Mouse (Mus musculus) left cerebral cortex, adult 2 months (tissue): ENCODE measurements around the gene Ntrk3. TPM values are rescaled to one million over a fixed set of nuclear protein-coding genes. Genes with fewer than 3 reads are reported as not detected.

Experiments used
- DNase-seq, 2 experiments: peaks; one replicate each; pipeline ENCODE4 v3.0.0; 2021 to 2022; ENCODE audit warnings: low spot score in 2 of 2, mixed read lengths in 1 of 2; ENCODE audit errors: extremely low spot score in 1 of 2
- H3K27ac ChIP-seq: fragments of 200-600 bp; 2 replicates; pipeline ENCODE4 v1.8.1; 2022
- H3K4me3 ChIP-seq: fragments of 200-600 bp; 2 replicates; pipeline ENCODE4 v1.8.1; 2022
- CTCF ChIP-seq: fragments of 200-600 bp; IDR thresholded peaks from 2 replicates; pipeline ENCODE4 v1.8.1; 2022; ENCODE audit warnings: antibody characterized with exemption, mild to moderate bottlenecking, moderate library complexity
- intact Hi-C: fragments of 180-260 bp; cut with DNase I; formaldehyde crosslinking; loops from one replicate; pipeline ENCODE4 v1.15.1; 2025
- total RNA-seq, 2 experiments: library from RNA; stranded (reverse); gene quantifications; 2 replicates each; pipeline ENCODE4 v1.2.3; 2021

The Ntrk3 gene
- total RNA-seq, 2 experiments from 2014 or later: 173 to 179 TPM

GRCm38 (mm10) chr7:78754458-78755000, 16.7 kb upstream of the Ntrk3 start:
- no peak for DNase-seq
- Histone ChIP-seq H3K4me3 (no peak overlapping the region), H3K27ac (no peak overlapping the region)
- intact Hi-C loops: no loop called here
- TF ChIP-seq CTCF: no peak

- intact Hi-C loops: no loop called here
- no peak for DNase-seq
- Histone ChIP-seq H3K4me3 (no peak overlapping the region), H3K27ac (no peak overlapping the region)
- no peak for TF ChIP-seq CTCF
These were observed 16.1 kb upstream of the Ntrk3 start for GRCm38 (mm10) chr7:78753752-78754457.

GRCm38 (mm10) chr7:78752961-78753360, 15.1 kb upstream of the Ntrk3 start:
- Histone ChIP-seq H3K4me3 (no peak overlapping the region), H3K27ac (no peak overlapping the region)
- intact Hi-C loops: no loop called here
- TF ChIP-seq CTCF: no peak
- no peak for DNase-seq

GRCm38 (mm10) chr7:78743731-78744385, 6.0 kb upstream of the Ntrk3 start:
- Histone ChIP-seq H3K27ac (no peak overlapping the region), H3K4me3 (no peak overlapping the region)
- DNase-seq: no peak
- intact Hi-C loops: no loop called here
- TF ChIP-seq CTCF: no peak

- intact Hi-C loops: no loop called here
These were observed 1.7 kb upstream of the Ntrk3 start for GRCm38 (mm10) chr7:78739351-78740000.

GRCm38 (mm10) chr7:78737196-78737595, 616 bp downstream of the Ntrk3 start:
- Histone ChIP-seq H3K27ac (no peak overlapping the region), H3K4me3 (no peak overlapping the region)
- no peak for TF ChIP-seq CTCF
- no peak for DNase-seq
- intact Hi-C loops: no loop called here

More at GRCm38 (mm10) chr7:78739351-78740000, 1.7 kb upstream of the Ntrk3 start:
- DNase-seq: no peak
- Histone ChIP-seq H3K27ac (no peak overlapping the region), H3K4me3 (no peak overlapping the region)
- no peak for TF ChIP-seq CTCF

GRCm38 (mm10) chr7:78731391-78731790, 6.4 kb downstream of the Ntrk3 start:
- Histone ChIP-seq H3K27ac (no peak overlapping the region), H3K4me3 (no peak overlapping the region)
- peak; percentile 35 to 39 for DNase-seq
- intact Hi-C loops: loop anchor here (1.0 to 2.0 kb wide), 5 partner anchors 9 to 131 kb away; no protein-coding TSS in a partner anchor
- no peak for TF ChIP-seq CTCF

- H3K27ac ChIP-seq: no peak overlapping the region
- H3K4me3 ChIP-seq: no peak overlapping the region
- TF ChIP-seq CTCF: no peak
- DNase-seq: no peak
- intact Hi-C loops: no loop called here
These were observed 13.2 kb downstream of the Ntrk3 start for GRCm38 (mm10) chr7:78724591-78724990.

- DNase-seq: no peak
- Histone ChIP-seq H3K27ac (no peak overlapping the region), H3K4me3 (no peak overlapping the region)
- no peak for TF ChIP-seq CTCF
- intact Hi-C loops: loop anchor here (1.0 kb wide), 1 partner anchor 9 kb away; no protein-coding TSS in a partner anchor
These were observed 15.8 kb downstream of the Ntrk3 start for GRCm38 (mm10) chr7:78722051-78722450.

- DNase-seq: no peak
- no peak for TF ChIP-seq CTCF
- Histone ChIP-seq H3K27ac (no peak overlapping the region), H3K4me3 (no peak overlapping the region)
- intact Hi-C loops: no loop called here
These were observed 16.6 kb downstream of the Ntrk3 start for GRCm38 (mm10) chr7:78720989-78721816.

- Histone ChIP-seq H3K4me3 (no peak overlapping the region), H3K27ac (no peak overlapping the region)
- no peak for TF ChIP-seq CTCF
- intact Hi-C loops: loop anchor here (2.0 kb wide), 3 partner anchors 51 to 121 kb away; no protein-coding TSS in a partner anchor
- DNase-seq: no peak
These were observed 17.9 kb downstream of the Ntrk3 start for GRCm38 (mm10) chr7:78719795-78720460.
